Mouse (Mus musculus): ENCODE results near the gene Crip1. TPM values are rescaled to one million over a fixed set of nuclear protein-coding genes. Genes with fewer than 3 reads are reported as not detected.
A peak's percentile ranks its signal among the peaks of the same experiment; 100 is the strongest.
"Not testable (repeated sequence)": the region's sequence is repeated elsewhere in the genome, so short reads cannot be mapped to it uniquely, and the experiment has no call there.

Gene Crip1
- polyA plus RNA-seq, 1 experiment from 2014 or later = 80.0 TPM

- Histone ChIP-seq H3K36me3 (peaks cover 20% of the 10 kb centered on the region), H3K4me1 (peaks cover 34% of the 10 kb centered on the region), H3K27me3 (ENCODE audit: low read depth, poor library complexity, severe bottlenecking) (peaks cover 47% of the 10 kb centered on the region), H3K4me3 (no peak overlapping the region), H3K9me3 (replicated peaks) (0 out of 2 replicates have a peak, but pooled peaks cover 5% of the 10 kb centered on the region), H3K27ac (replicated peaks) (0 out of 2 replicates have a peak overlapping the region, but pooled peaks have one; percentile 80)
- no peak for DNase-seq (ENCODE audit: low spot score)
- WGBS = 69% methylated on average over 5 of the region's 5 CpGs
Observed at GRCm38 (mm10) chr12:113184945-113185344, 38.8 kb downstream of the Crip1 start.

DNA sequence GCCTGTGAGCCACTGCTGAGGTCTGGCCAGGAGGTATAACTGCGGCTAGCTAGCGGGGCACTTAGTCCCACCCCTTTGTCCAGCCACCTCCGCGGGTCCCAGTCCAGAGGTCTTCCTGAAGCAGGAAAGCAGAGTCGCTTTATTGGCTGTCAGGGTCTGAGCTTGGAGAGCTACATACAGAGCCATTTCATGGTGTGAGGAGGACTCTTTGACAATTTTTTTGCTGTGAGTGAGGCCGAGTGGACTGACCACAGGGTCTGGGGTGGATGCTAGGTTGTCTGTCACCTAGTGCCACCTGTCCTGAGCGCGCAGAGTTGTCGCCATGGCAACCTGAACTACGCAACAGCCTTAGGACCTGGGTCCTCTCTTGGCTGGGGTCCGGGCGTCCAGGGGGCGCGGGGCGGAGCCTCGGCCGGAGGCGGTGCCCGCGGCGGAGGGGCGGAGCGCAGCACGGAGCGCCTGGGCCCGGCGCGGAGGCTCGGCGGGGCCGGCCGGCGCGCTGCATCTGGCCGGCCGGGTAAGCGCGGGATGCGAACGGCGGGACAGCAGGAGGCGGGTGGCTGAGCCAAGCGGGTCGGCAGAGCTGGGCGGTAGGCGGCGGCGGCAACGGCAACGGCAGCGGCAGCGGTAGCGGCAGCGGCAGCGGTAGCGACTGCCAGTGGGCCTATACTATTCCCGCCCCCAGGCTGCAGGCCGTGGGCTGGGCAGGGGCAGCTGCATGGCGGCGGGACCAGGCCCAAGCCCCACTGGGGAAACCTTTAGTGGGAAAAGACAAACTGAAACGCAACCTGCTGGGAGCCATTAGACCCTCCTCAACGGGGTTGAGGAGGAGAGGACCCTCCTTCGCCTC, 39.6 kb downstream of the Crip1 start, which contains the start of gene Tmem121:
Tmem121 (plus strand) TSS at position 489 of the 850 bp plus-strand sequence.
- peak within 1 kb of the TSS; percentile 65 for H3K4me3 ChIP-seq
- DNase-seq (ENCODE audit: low spot score) = peak; percentile 73
- H3K9me3 ChIP-seq (replicated peaks) = 0 out of 2 replicates have a peak, but pooled peaks cover 5% of the 10 kb centered on the region
- WGBS = 1% methylated on average over 63 of the region's 63 CpGs
- peaks cover 27% of the 10 kb centered on the region for H3K36me3 ChIP-seq
- H3K27ac ChIP-seq (replicated peaks) = peak within 1 kb of the TSS; percentile 80
- peaks cover 34% of the 10 kb centered on the region for H3K4me1 ChIP-seq
- H3K27me3 ChIP-seq (ENCODE audit: low read depth, poor library complexity, severe bottlenecking) = peaks cover 47% of the 10 kb centered on the region

DNA sequence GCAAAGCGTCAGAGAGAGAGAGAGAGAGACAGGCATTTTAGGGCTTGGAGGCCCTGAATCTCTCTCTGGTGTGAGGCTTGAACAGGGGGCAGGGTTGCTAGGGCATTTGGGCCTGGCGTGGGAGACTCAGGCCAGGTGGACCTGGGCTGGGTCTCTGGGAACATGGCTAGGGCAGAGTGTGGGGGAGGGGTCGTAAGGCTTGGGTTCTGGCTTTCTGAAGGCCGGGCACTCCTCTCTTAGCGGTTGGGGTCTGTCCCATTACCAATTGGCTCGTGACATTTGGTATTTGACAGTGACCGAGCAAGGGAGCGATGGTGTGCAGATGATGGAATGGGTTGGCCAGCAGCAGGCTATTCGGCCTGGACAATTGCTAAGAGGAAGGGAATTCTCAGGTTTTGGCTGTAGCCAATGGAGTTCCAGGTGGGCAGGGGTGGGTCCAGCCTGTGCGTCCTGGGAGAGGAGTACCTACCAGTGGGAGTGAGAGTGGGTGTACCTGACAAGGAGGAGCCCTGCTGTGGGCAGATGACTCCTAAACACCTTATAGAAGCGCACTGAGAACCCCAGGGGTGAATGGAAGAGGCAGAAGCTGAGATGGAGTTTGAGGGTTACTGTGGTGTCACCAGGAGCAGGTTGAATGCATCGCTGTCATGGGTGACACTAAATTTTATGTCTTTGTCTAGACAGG, 40.4 kb downstream of the Crip1 start:
- Histone ChIP-seq H3K9me3 (replicated peaks) (0 out of 2 replicates have a peak, but pooled peaks cover 5% of the 10 kb centered on the region), H3K4me1 (peaks cover 34% of the 10 kb centered on the region), H3K4me3 (peak overlapping the region; percentile 65), H3K27ac (replicated peaks) (peak overlapping the region; percentile 80), H3K36me3 (peaks cover 31% of the 10 kb centered on the region), H3K27me3 (ENCODE audit: low read depth, poor library complexity, severe bottlenecking) (peaks cover 47% of the 10 kb centered on the region)
- DNase-seq (ENCODE audit: low spot score) = peak; percentile 27
- 38% methylated on average over 12 of the region's 12 CpGs for WGBS

GRCm38 (mm10) chr12:113187011-113187375, 40.9 kb downstream of the Crip1 start:
- 54% methylated on average over 4 of the region's 4 CpGs for WGBS
- DNase-seq (ENCODE audit: low spot score) = no peak
- H3K9me3 ChIP-seq (replicated peaks) = 0 out of 2 replicates have a peak, but pooled peaks cover 5% of the 10 kb centered on the region
- no peak overlapping the region for H3K27ac ChIP-seq (replicated peaks)
- H3K4me1 ChIP-seq = peaks cover 34% of the 10 kb centered on the region
- H3K27me3 ChIP-seq (ENCODE audit: low read depth, poor library complexity, severe bottlenecking) = peaks cover 47% of the 10 kb centered on the region
- H3K36me3 ChIP-seq = peaks cover 31% of the 10 kb centered on the region
- peak overlapping the region; percentile 65 for H3K4me3 ChIP-seq

GRCm38 (mm10) chr12:113187584-113188295, 41.6 kb downstream of the Crip1 start:
- H3K27ac ChIP-seq (replicated peaks) = peak overlapping the region; percentile 68
- H3K27me3 ChIP-seq (ENCODE audit: low read depth, poor library complexity, severe bottlenecking) = peaks cover 47% of the 10 kb centered on the region
- H3K9me3 ChIP-seq (replicated peaks) = 0 out of 2 replicates have a peak, but pooled peaks cover 5% of the 10 kb centered on the region
- DNase-seq (ENCODE audit: low spot score) = peak; percentile 90
- 4% methylated on average over 56 of the region's 56 CpGs for WGBS
- H3K4me1 ChIP-seq = peaks cover 34% of the 10 kb centered on the region
- peak overlapping the region; percentile 65 for H3K4me3 ChIP-seq
- peaks cover 31% of the 10 kb centered on the region for H3K36me3 ChIP-seq

- Histone ChIP-seq H3K27ac (replicated peaks) (no peak overlapping the region), H3K27me3 (ENCODE audit: low read depth, poor library complexity, severe bottlenecking) (peaks cover 47% of the 10 kb centered on the region), H3K4me1 (peaks cover 34% of the 10 kb centered on the region), H3K9me3 (replicated peaks) (0 out of 2 replicates have a peak, but pooled peaks cover 5% of the 10 kb centered on the region), H3K4me3 (peak overlapping the region; percentile 65), H3K36me3 (peaks cover 31% of the 10 kb centered on the region)
- WGBS = 90% methylated on average over 51 of the region's 51 CpGs
- DNase-seq (ENCODE audit: low spot score) = no peak
Observed at GRCm38 (mm10) chr12:113188349-113189055, 42.4 kb downstream of the Crip1 start.

GRCm38 (mm10) chr12:113193423-113193822, 47.3 kb downstream of the Crip1 start:
- H3K36me3 ChIP-seq = peaks cover 27% of the 10 kb centered on the region
- H3K27me3 ChIP-seq (ENCODE audit: low read depth, poor library complexity, severe bottlenecking) = peaks cover 6% of the 10 kb centered on the region
- H3K9me3 ChIP-seq (replicated peaks) = peaks cover 11% of the 10 kb centered on the region
- H3K4me3 ChIP-seq = no peak overlapping the region
- H3K27ac ChIP-seq (replicated peaks) = no peak overlapping the region
- no peaks in the 10 kb centered on the region for H3K4me1 ChIP-seq
- DNase-seq (ENCODE audit: low spot score) = no peak
- WGBS = 79% methylated on average over 2 of the region's 2 CpGs

DNA sequence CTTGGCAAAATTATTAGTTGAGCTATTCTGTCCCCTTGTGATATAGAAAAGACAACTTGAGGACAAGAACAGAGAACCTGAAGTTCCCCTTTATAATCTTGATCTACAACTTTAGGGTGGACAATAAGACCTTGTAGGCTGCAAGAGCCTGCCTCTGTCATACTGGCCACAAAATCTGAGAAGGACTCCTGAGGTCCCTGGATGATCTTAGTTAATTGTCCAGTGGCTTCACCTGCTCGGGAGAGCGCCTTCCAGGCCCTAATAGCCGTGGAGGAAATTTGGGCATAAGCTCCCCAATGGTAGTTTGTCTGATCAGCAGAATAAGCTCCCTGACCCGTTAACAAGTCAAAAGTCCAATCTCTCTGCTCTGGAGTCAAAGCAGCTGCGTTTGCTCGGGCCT, 53.0 kb downstream of the Crip1 start:
- not testable (repeated sequence) for H3K4me1 ChIP-seq; H3K27ac ChIP-seq (replicated peaks); H3K4me3 ChIP-seq; H3K9me3 ChIP-seq (replicated peaks); H3K27me3 ChIP-seq (ENCODE audit: low read depth, poor library complexity, severe bottlenecking); H3K36me3 ChIP-seq; DNase-seq (ENCODE audit: low spot score)
- WGBS = 96% methylated on average over 3 of the region's 6 CpGs

DNA sequence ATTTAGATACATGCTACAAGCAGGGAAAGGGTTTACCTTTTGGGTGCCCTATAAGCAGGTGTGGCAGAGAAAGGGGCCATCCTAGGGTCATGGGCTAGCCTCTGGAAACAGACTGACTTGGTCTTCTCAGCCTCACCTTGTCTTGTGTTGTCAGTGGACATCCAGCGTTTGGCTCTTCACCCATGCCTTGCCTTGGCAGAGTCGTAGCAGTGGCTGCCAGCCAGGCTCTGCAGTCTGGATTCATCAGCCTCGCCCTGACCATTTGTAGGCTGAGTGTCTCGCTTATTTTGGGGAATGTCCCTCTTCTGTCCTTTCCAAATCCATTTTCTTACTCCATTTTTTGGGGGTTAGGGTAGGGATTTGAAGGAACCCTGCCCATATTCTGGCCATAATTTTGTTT, 55.2 kb downstream of the Crip1 start:
- WGBS = 90% methylated on average over 4 of the region's 4 CpGs

GRCm38 (mm10) chr12:113202008-113202407, 55.9 kb downstream of the Crip1 start:
- no peaks in the 10 kb centered on the region for H3K36me3 ChIP-seq
- no peaks in the 10 kb centered on the region for H3K27me3 ChIP-seq (ENCODE audit: low read depth, poor library complexity, severe bottlenecking)
- H3K27ac ChIP-seq (replicated peaks) = no peak overlapping the region
- 0 out of 2 replicates have a peak, but pooled peaks cover 4% of the 10 kb centered on the region for H3K9me3 ChIP-seq (replicated peaks)
- H3K4me1 ChIP-seq = no peaks in the 10 kb centered on the region
- no peak for DNase-seq (ENCODE audit: low spot score)
- no peak overlapping the region for H3K4me3 ChIP-seq

More for the DNA sequence above, 55.2 kb downstream of the Crip1 start:
- Histone ChIP-seq H3K4me3 (no peak overlapping the region), H3K4me1 (no peaks in the 10 kb centered on the region), H3K36me3 (no peaks in the 10 kb centered on the region), H3K9me3 (replicated peaks) (0 out of 2 replicates have a peak, but pooled peaks cover 4% of the 10 kb centered on the region), H3K27me3 (ENCODE audit: low read depth, poor library complexity, severe bottlenecking) (no peaks in the 10 kb centered on the region), H3K27ac (replicated peaks) (no peak overlapping the region)
- no peak for DNase-seq (ENCODE audit: low spot score)
